Mouse (Mus musculus) intestine, postnatal 0 days (tissue): ENCODE data around the gene Wbp1l. TPM values are rescaled to one million over a fixed set of nuclear protein-coding genes. Genes with fewer than 3 reads are reported as not detected.

Experiments used
- ATAC-seq: fragments of 200-750 bp; cut with Nextera tagmentation; 2 replicates; pipeline ENCODE4 v1.8.0; 2017; ENCODE audit warnings: mild to moderate bottlenecking, moderate TSS enrichment, moderate library complexity
- H3K27ac ChIP-seq: fragments of 300-500 bp; sonication (generic); 2 replicates; pipeline ENCODE4 v1.5.1; 2014; ENCODE audit warnings: mild to moderate bottlenecking, low read depth, low read length, moderate library complexity
- H3K27me3 ChIP-seq: fragments of 300-500 bp; sonication (generic); replicated peaks from 2 replicates; pipeline ENCODE4 v1.6.1; 2014; ENCODE audit warnings: low read length, mixed read lengths; ENCODE audit not compliant: control insufficient read depth, insufficient read depth
- H3K36me3 ChIP-seq: fragments of 300-500 bp; sonication (generic); 2 replicates; pipeline ENCODE4 v1.6.1; 2014; ENCODE audit warnings: mild to moderate bottlenecking, moderate library complexity; ENCODE audit not compliant: control insufficient read depth, insufficient read depth
- H3K4me1 ChIP-seq: fragments of 300-500 bp; sonication (generic); replicated peaks from 2 replicates; pipeline ENCODE4 v1.6.1; 2014; ENCODE audit warnings: antibody characterized with exemption, low read length, mixed read lengths; ENCODE audit not compliant: control insufficient read depth, insufficient read depth
- H3K4me2 ChIP-seq: fragments of 300-500 bp; sonication (generic); replicated peaks from 2 replicates; pipeline ENCODE4 v1.6.1; 2014; ENCODE audit warnings: low read depth, mild to moderate bottlenecking, moderate library complexity
- H3K4me3 ChIP-seq: fragments of 300-500 bp; sonication (generic); 2 replicates; pipeline ENCODE4 v1.5.1; 2014; ENCODE audit warnings: low read depth, low read length
- H3K9ac ChIP-seq: fragments of 300-500 bp; sonication (generic); 2 replicates; pipeline ENCODE4 v1.6.1; 2014; ENCODE audit warnings: mild to moderate bottlenecking, low read depth, low read length
- H3K9me3 ChIP-seq: fragments of 300-500 bp; sonication (generic); 2 replicates; pipeline ENCODE4 v1.6.1; 2016; ENCODE audit warnings: mixed run types; ENCODE audit not compliant: control insufficient read depth
- CTCF ChIP-seq: sonication (generic); IDR thresholded peaks from 2 replicates; pipeline ENCODE4 v1.5.1; 2016; ENCODE audit warnings: low read depth, mild to moderate bottlenecking, control low read depth, antibody characterized with exemption, moderate library complexity
- WGBS: fragments of 180-500 bp; shearing (Covaris S2); extraction: QIAGEN DNeasy Blood & Tissue Kit; methylation state at CpG from one replicate; pipeline ENCODE4 v1.1.7; 2014; 5-methylcytosine and 5-hydroxymethylcytosine counted together
- polyA plus RNA-seq: library from polyadenylated mRNA; unstranded; fragments of >200 nt; fragmentation: Nextera tagmentation; extraction: Ambion mirVana; gene quantifications from 2 replicates; pipeline ENCODE4 v1.2.1, GENCODE M21; 2015

Wbp1l gene
- polyA plus RNA-seq, 1 experiment from 2014 or later = 33.1 TPM

GRCm38 (mm10) chr19:46592751-46593439 lies 6.0 kb upstream of the Wbp1l start:
- H3K27me3 ChIP-seq = no peaks in the 10 kb centered on the region
- H3K4me3 ChIP-seq = no peak overlapping the region
- H3K4me1 ChIP-seq = no peaks in the 10 kb centered on the region
- H3K9ac ChIP-seq = no peak overlapping the region
- no peaks in the 10 kb centered on the region for H3K9me3 ChIP-seq
- no peak overlapping the region for H3K27ac ChIP-seq
- H3K4me2 ChIP-seq = no peak overlapping the region
- WGBS = 93% methylated on average over 9 of the region's 9 CpGs
- TF ChIP-seq CTCF = peak; percentile 39; the same call in 1 of the 2 replicates
- ATAC-seq = no peak
- H3K36me3 ChIP-seq = peaks cover 23% of the 10 kb centered on the region; the same call in 1 of the 2 replicates

- H3K27me3 ChIP-seq = no peaks in the 10 kb centered on the region
- H3K9me3 ChIP-seq = no peaks in the 10 kb centered on the region
- H3K27ac ChIP-seq = no peak overlapping the region
- H3K4me1 ChIP-seq = no peaks in the 10 kb centered on the region
- peaks cover 12% of the 10 kb centered on the region; the same call in 1 of the 2 replicates for H3K36me3 ChIP-seq
- H3K4me2 ChIP-seq = 0 out of 2 replicates have a peak overlapping the region, but pooled peaks have one; percentile 33
- no peak for ATAC-seq
- H3K9ac ChIP-seq = no peak overlapping the region
- 0 out of 2 replicates have a peak overlapping the region, but pooled peaks have one; percentile 2 for H3K4me3 ChIP-seq
- TF ChIP-seq CTCF = no peak
- 83% methylated on average over 4 of the region's 4 CpGs for WGBS
Measured at GRCm38 (mm10) chr19:46598187-46598586, 697 bp upstream of the Wbp1l start.

- Histone ChIP-seq H3K9me3 (no peaks in the 10 kb centered on the region), H3K9ac (peak overlapping the region; percentile 77), H3K4me3 (peak overlapping the region; percentile 95), H3K4me2 (peak overlapping the region; percentile 76), H3K27me3 (no peaks in the 10 kb centered on the region), H3K36me3 (peaks cover 15% of the 10 kb centered on the region), H3K4me1 (no peaks in the 10 kb centered on the region), H3K27ac (peak overlapping the region; percentile 67)
- WGBS = 11% methylated on average over 22 of the region's 22 CpGs
- no peak for TF ChIP-seq CTCF
- peak; percentile 6 for ATAC-seq
Measured at GRCm38 (mm10) chr19:46599375-46600256, 732 bp downstream of the Wbp1l start.

- TF ChIP-seq CTCF = no peak
- ATAC-seq = no peak
- Histone ChIP-seq H3K9ac (peak overlapping the region; percentile 77; the same call in 1 of the 2 replicates), H3K4me3 (peak overlapping the region; percentile 95; the same call in 1 of the 2 replicates), H3K27ac (no peak overlapping the region), H3K4me1 (no peaks in the 10 kb centered on the region), H3K4me2 (peak overlapping the region; percentile 76), H3K36me3 (peaks cover 11% of the 10 kb centered on the region), H3K9me3 (no peaks in the 10 kb centered on the region), H3K27me3 (no peaks in the 10 kb centered on the region)
- 44% methylated on average over 4 of the region's 4 CpGs for WGBS
Measured at GRCm38 (mm10) chr19:46600371-46600770, 1.5 kb downstream of the Wbp1l start.

- WGBS = 64% methylated on average over 14 of the region's 14 CpGs
- no peak overlapping the region; the same call in 1 of the 2 replicates for H3K4me2 ChIP-seq
- TF ChIP-seq CTCF = no peak
- no peaks in the 10 kb centered on the region for H3K4me1 ChIP-seq
- H3K27me3 ChIP-seq = no peaks in the 10 kb centered on the region
- peaks cover 21% of the 10 kb centered on the region for H3K36me3 ChIP-seq
- no peak overlapping the region for H3K4me3 ChIP-seq
- no peaks in the 10 kb centered on the region for H3K9me3 ChIP-seq
- no peak for ATAC-seq
- no peak overlapping the region for H3K9ac ChIP-seq
- H3K27ac ChIP-seq = no peak overlapping the region
Measured at GRCm38 (mm10) chr19:46601491-46601890, 2.6 kb downstream of the Wbp1l start.

- WGBS = 74% methylated on average over 4 of the region's 4 CpGs
- TF ChIP-seq CTCF = no peak
- no peaks in the 10 kb centered on the region for H3K27me3 ChIP-seq
- no peaks in the 10 kb centered on the region for H3K9me3 ChIP-seq
- H3K4me2 ChIP-seq = no peak overlapping the region
- H3K36me3 ChIP-seq = peaks cover 27% of the 10 kb centered on the region
- no peak for ATAC-seq
- H3K27ac ChIP-seq = no peak overlapping the region
- H3K9ac ChIP-seq = no peak overlapping the region
- no peaks in the 10 kb centered on the region for H3K4me1 ChIP-seq
- no peak overlapping the region for H3K4me3 ChIP-seq
Measured at GRCm38 (mm10) chr19:46602406-46602805, 3.5 kb downstream of the Wbp1l start.
